Mouse (Mus musculus): Measurements from ENCODE around the gene Arfip2. TPM values are rescaled to one million over a fixed set of nuclear protein-coding genes. Genes with fewer than 3 reads are reported as not detected.

Gene Arfip2
- polyA plus RNA-seq, 1 experiment from 2014 or later = 80.0 TPM

DNA sequence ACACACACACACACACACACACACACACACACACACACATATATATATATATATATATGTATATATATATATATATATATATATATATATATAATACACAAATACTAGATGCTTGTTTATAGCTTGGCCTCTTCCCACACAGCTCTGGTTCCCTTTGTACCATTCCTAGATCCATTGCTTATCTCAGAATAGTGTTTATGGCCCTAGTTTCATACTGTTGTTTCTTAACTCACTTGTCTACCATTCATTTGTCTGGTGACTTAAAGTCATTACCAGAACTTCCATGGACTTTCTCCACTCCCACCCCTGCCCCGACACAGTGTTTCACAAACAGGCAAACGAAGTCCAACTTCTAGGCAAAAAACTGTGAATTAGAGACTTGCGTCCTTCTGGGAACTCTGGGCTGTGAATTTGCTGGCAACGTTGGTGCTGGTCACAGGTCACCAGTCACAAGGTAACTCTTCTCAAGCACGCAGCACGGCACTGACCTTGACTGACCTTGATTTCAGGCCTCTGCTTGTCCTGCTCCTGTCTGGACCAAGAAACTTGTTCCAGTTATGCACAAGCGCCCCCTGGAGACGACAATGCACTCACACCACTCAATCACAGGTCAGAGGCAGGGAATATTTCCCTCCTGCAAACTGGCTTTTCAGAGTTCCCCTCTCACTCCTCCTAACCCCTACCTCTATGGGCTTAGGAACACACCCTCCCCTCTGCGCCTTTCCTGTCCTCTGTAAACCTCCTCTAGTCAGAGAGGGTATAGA lies 37.2 kb downstream of the Arfip2 start:
- peak; percentile 49; the same call in 1 of the 2 replicates for ATAC-seq (ENCODE audit: insufficient number of reproducible peaks, low FRiP score, low TSS enrichment, low read depth)
- H3K9ac ChIP-seq (ENCODE audit: low read length) = no peak overlapping the region
- H3K4me1 ChIP-seq (ENCODE audit: control insufficient read depth, insufficient read depth, low read length) = no peaks in the 10 kb centered on the region
- no peaks in the 10 kb centered on the region for H3K36me3 ChIP-seq (ENCODE audit: control insufficient read depth, insufficient read depth, low read length)
- peaks cover 4% of the 10 kb centered on the region; the same call in 1 of the 2 replicates for H3K9me3 ChIP-seq (ENCODE audit: control insufficient read depth, low read length)
- no peak overlapping the region for H3K4me2 ChIP-seq (ENCODE audit: low read depth, severe bottlenecking)
- H3K27me3 ChIP-seq (ENCODE audit: control insufficient read depth, insufficient read depth, low read length) = no peaks in the 10 kb centered on the region
- 32% methylated on average over 9 of the region's 9 CpGs for WGBS
- no peak overlapping the region for H3K27ac ChIP-seq (replicated peaks; ENCODE audit: low read depth, low read length)
- no peak overlapping the region for H3K4me3 ChIP-seq (ENCODE audit: low read depth, low read length)
- DNase-seq (ENCODE audit: low spot score) = peak; percentile 83

DNA sequence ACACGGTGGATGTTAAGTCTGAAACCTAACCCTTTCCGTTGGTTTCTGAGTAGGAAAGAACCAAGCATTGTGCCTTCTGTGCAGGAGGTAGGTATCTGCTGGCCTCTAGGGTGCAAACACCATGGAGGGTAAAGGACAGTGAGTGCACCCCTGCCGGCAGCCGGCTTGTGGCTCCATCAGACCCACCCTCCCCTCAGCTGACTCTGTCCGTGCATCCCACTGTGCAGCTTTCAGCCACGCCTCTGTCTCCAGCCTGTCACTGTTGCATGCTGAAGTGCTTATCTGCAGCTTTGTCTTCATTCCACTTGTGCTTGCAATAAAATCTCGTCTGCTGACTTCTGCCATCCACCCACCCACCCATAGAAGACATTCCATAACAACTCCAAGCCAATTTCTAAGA lies 50.1 kb downstream of the Arfip2 start:
- 43% methylated on average over 7 of the region's 7 CpGs for WGBS
- H3K36me3 ChIP-seq (ENCODE audit: control insufficient read depth, insufficient read depth, low read length) = no peaks in the 10 kb centered on the region
- H3K27me3 ChIP-seq (ENCODE audit: control insufficient read depth, insufficient read depth, low read length) = no peaks in the 10 kb centered on the region
- no peak overlapping the region for H3K27ac ChIP-seq (replicated peaks; ENCODE audit: low read depth, low read length)
- no peak for ATAC-seq (ENCODE audit: insufficient number of reproducible peaks, low FRiP score, low TSS enrichment, low read depth)
- no peak overlapping the region for H3K4me2 ChIP-seq (ENCODE audit: low read depth, severe bottlenecking)
- no peaks in the 10 kb centered on the region for H3K4me1 ChIP-seq (ENCODE audit: control insufficient read depth, insufficient read depth, low read length)
- no peak overlapping the region for H3K9ac ChIP-seq (ENCODE audit: low read length)
- no peak overlapping the region for H3K4me3 ChIP-seq (ENCODE audit: low read depth, low read length)
- DNase-seq (ENCODE audit: low spot score) = no peak
- H3K9me3 ChIP-seq (ENCODE audit: control insufficient read depth, low read length) = no peaks in the 10 kb centered on the region

DNA sequence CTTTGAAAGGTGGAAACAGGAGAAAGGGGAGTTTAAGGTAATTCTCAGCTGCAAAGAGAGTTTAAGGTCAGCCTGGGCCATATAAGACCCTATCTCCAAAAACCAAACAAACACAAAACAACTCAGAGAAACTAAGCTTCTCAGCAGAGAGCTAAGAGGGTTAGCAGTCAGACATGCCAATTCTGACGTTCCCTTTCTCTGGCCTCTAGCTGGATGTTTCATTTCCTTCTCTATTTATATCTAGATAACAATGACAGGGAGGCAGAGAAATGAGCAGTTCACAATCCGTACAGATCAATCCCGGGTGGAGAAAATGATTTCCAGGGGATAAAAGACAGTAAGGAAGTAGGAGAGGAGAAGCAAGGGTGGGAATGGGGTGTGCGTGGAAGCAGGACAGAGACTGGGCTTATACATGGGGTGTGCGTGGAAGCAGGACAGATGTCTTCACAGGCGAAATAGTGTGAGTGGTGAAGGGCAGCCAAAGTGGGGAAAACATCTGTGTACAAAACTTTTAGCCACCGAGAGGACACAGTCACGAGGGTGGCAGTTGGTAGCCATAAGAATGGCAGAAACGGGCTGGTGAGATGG lies 51.8 kb downstream of the Arfip2 start:
- no peaks in the 10 kb centered on the region for H3K27me3 ChIP-seq (ENCODE audit: control insufficient read depth, insufficient read depth, low read length)
- WGBS = 79% methylated on average over 9 of the region's 9 CpGs
- H3K36me3 ChIP-seq (ENCODE audit: control insufficient read depth, insufficient read depth, low read length) = no peaks in the 10 kb centered on the region
- no peak for DNase-seq (ENCODE audit: low spot score)
- ATAC-seq (ENCODE audit: insufficient number of reproducible peaks, low FRiP score, low TSS enrichment, low read depth) = no peak
- no peak overlapping the region for H3K4me3 ChIP-seq (ENCODE audit: low read depth, low read length)
- no peak overlapping the region for H3K4me2 ChIP-seq (ENCODE audit: low read depth, severe bottlenecking)
- no peak overlapping the region for H3K27ac ChIP-seq (replicated peaks; ENCODE audit: low read depth, low read length)
- H3K4me1 ChIP-seq (ENCODE audit: control insufficient read depth, insufficient read depth, low read length) = no peaks in the 10 kb centered on the region
- no peak overlapping the region for H3K9ac ChIP-seq (ENCODE audit: low read length)
- H3K9me3 ChIP-seq (ENCODE audit: control insufficient read depth, low read length) = no peaks in the 10 kb centered on the region

Other genes starting within 250 kb of the Arfip2 start
- gene Fam160a2, start 240.4 kb downstream of the Arfip2 start, polyA plus RNA-seq (2014; fragmentation: Nextera tagmentation; extraction: Ambion mirVana) = 36.6 and 37.3 TPM in 2 replicates
- not detected in 2 replicates for gene Cnga4, start 235.8 kb downstream of the Arfip2 start, polyA plus RNA-seq (2014; fragmentation: Nextera tagmentation; extraction: Ambion mirVana)
- gene Cckbr, start 214.7 kb downstream of the Arfip2 start, polyA plus RNA-seq (2014; fragmentation: Nextera tagmentation; extraction: Ambion mirVana) = not detected in 2 replicates
- 21.0 and 21.1 TPM in 2 replicates for gene Cavin3, start 158.1 kb downstream of the Arfip2 start, polyA plus RNA-seq (2014; fragmentation: Nextera tagmentation; extraction: Ambion mirVana)
- 31.6 and 32.6 TPM in 2 replicates for gene Smpd1, start 86.1 kb downstream of the Arfip2 start, polyA plus RNA-seq (2014; fragmentation: Nextera tagmentation; extraction: Ambion mirVana)
- 54.5 and 60.1 TPM in 2 replicates for gene Apbb1, start 58.8 kb downstream of the Arfip2 start, polyA plus RNA-seq (2014; fragmentation: Nextera tagmentation; extraction: Ambion mirVana)
- gene Hpx, start 40.3 kb downstream of the Arfip2 start, polyA plus RNA-seq (2014; fragmentation: Nextera tagmentation; extraction: Ambion mirVana) = 0.13 TPM in 1 of 2 replicates, not detected in the other
- 22.7 and 25.8 TPM in 2 replicates for gene Trim3, start 6.8 kb downstream of the Arfip2 start, polyA plus RNA-seq (2014; fragmentation: Nextera tagmentation; extraction: Ambion mirVana)
- gene Timm10b, start 360 bp downstream of the Arfip2 start, polyA plus RNA-seq (2014; fragmentation: Nextera tagmentation; extraction: Ambion mirVana) = 160 and 166 TPM in 2 replicates
- gene Gm45799, start 136 bp upstream of the Arfip2 start, polyA plus RNA-seq (2014; fragmentation: Nextera tagmentation; extraction: Ambion mirVana) = 15.1 and 16.0 TPM in 2 replicates
- 0.62 and 1.2 TPM in 2 replicates for gene Dnhd1, start 10.4 kb upstream of the Arfip2 start, polyA plus RNA-seq (2014; fragmentation: Nextera tagmentation; extraction: Ambion mirVana)
- gene Ilk, start 96.2 kb upstream of the Arfip2 start, polyA plus RNA-seq (2014; fragmentation: Nextera tagmentation; extraction: Ambion mirVana) = 224 and 237 TPM in 2 replicates
- 48.4 and 50.6 TPM in 2 replicates for gene Rrp8, start 97.0 kb upstream of the Arfip2 start, polyA plus RNA-seq (2014; fragmentation: Nextera tagmentation; extraction: Ambion mirVana)
- 166 and 179 TPM in 2 replicates for gene Taf10, start 103.9 kb upstream of the Arfip2 start, polyA plus RNA-seq (2014; fragmentation: Nextera tagmentation; extraction: Ambion mirVana)
- gene Tpp1, start 111.8 kb upstream of the Arfip2 start, polyA plus RNA-seq (2014; fragmentation: Nextera tagmentation; extraction: Ambion mirVana) = 35.9 and 41.7 TPM in 2 replicates
- 22.8 and 25.5 TPM in 2 replicates for gene Dchs1, start 147.2 kb upstream of the Arfip2 start, polyA plus RNA-seq (2014; fragmentation: Nextera tagmentation; extraction: Ambion mirVana)
- 319 and 328 TPM in 2 replicates for gene Mrpl17, start 170.7 kb upstream of the Arfip2 start, polyA plus RNA-seq (2014; fragmentation: Nextera tagmentation; extraction: Ambion mirVana)

All from limb, embryonic 11.5 days (tissue).